Mouse (Mus musculus): ENCODE measurements around the gene Pde11a.
A peak's percentile ranks its signal among the peaks of the same experiment; 100 is the strongest.

Gene Pde11a

DNA sequence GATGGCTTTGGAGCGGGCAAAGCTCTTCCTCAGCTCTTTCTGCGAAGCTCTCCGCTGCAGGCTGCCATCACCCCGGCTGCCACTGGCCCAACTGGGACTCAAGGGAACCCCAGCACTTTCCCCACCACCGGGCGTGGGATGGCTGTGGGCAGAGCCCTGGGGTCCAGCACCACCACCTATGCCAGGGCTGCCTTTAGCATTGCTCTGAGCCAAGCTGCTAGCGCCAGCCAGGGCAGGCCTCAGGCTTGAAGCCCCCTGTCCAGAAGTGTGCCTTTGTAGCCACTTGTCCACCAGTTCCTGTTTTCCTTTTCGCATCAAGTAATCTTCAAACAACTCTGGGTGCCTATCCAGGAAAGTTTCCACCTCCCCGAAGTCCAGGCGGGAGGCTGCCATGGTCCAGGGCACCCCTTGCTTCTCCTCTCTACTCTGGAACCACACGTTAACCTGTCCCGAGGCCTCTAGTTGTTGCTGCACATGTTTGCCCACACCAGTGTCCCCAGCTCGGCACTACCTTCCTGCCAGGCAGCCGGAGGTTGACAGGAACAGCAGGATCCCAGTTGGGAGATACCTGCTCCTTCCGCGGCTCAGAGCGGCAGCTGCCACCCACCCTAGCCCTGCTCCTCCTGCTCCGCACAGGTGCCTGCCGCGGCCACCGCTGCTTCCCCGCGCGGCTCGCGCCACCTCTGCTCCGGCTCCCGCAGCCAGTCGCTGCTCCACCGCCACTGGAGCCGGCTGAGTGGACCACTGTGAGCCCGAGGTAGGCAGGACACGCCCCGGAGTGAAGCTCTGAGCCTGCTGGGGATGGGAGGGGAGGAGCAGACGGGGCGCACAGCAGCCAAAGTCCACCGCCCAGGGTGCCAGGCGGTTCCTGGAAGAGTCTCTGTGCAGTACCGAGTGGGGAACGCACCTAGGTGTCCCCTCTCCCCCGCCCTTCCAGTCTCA lies at the start of gene Pde11a:
Gene Pde11a, minus strand, starts transcription at position 560 of the 942 bp plus-strand sequence.
- no peak for DNase-seq (ENCODE audit: extremely low read depth, insufficient read length, low spot score)

DNA sequence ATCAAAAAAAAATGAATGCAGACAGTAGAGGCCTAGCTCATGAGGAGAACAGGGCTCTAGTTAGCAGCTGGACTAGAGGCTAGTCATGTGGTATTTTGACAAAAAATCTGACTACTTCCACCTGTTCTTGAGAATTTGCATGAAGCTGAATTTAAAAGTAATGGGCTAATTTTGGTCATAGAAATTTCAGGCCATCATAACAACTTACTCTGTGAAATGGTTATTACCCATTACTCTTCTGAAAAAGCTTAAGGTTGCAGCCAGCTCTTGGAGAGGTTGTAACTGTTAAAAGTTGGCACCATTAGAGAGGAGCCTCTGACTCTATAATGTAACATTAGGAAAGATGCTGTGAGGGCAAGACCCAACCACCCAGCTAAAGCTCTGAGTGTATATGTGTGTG lies 48.0 kb upstream of the Pde11a start:
- no peak for DNase-seq (ENCODE audit: extremely low read depth, insufficient read length, low spot score)

DNA sequence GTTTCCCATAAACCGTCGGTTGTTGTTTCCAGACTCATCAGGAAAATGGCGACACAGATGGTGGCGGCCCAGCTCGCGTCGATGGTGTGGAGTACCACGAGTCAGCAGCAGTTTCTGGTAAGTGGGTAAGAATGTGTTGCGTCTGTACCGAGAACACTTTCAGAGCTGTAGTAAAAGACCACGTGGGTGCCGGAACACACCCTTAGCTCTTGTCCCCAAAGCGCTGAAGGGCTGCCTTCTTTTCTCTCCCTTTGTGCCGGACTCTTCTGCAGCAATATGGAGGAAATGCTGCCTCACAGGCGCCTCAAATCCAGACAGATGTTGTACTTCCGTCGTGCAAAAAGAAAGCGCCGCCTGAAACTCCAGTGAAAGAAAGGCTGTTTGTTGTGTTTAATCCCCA lies 40.1 kb upstream of the Pde11a start:
- no peak for DNase-seq (ENCODE audit: extremely low read depth, insufficient read length, low spot score)

DNA sequence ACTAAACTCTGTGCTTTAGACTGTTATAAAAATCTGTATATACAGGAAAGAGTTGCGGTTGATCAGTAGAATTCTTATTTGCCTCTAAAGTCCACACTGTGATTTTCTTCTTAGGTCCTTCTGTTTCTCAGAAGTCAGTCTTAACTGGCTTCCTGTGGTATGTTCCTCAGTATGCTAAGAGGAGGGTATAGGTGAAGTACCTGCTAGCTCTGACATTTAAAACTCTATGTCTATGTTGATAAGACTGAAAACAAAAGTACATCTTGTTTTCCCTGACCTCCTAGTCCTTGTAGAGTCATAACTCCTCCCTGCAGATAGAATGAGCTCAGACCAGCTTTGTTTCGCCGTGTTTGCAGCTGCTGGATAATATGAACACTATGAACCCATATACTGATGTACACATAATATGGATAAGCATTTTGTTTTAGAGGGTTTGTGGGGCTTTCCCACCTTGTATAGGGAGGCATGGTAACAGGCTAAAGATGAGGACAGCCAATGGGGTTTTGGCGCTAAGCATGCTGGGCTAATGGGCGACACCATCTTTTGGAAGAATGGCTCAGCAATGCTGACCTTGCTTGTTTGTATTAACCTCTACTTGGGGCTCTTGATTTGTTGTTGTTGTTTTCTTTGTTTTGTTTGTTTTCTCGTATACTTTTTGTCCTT lies 36.1 kb upstream of the Pde11a start:
- no peak for DNase-seq (ENCODE audit: extremely low read depth, insufficient read length, low spot score)

DNA sequence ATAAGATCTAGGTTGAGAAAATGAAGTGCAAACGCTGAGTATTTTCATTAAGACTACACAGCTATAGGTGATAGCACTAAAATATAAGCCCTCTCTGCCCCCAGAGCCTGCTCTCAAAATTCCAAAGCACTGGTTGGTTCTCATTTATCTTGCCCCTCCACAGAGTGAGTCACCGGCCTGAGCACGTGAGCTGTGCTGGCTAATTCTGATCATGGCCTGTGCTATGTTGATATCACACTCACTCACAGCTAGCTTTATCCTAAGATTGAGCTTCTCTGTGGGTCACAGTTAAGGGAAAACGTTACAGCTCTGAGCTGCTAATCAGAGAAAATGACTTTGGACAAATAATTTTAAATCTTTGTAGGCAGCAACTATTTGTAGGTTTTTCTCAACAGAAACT lies 33.7 kb upstream of the Pde11a start:
- DNase-seq (ENCODE audit: extremely low read depth, insufficient read length, low spot score) = no peak

DNA sequence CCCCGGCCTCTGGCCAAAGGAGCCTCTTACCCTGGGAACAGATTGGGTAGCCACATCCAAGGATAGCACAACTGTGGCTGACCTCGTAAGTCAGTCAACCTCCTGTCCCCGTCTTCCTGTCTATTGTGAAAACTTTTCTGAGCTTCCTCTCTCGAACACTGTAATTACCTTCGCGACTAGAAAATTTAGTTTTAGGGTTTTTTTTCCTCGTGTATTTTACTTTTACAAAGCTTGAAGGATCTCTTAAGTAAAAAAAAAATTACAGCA lies 32.0 kb upstream of the Pde11a start:
- no peak for DNase-seq (ENCODE audit: extremely low read depth, insufficient read length, low spot score)

DNA sequence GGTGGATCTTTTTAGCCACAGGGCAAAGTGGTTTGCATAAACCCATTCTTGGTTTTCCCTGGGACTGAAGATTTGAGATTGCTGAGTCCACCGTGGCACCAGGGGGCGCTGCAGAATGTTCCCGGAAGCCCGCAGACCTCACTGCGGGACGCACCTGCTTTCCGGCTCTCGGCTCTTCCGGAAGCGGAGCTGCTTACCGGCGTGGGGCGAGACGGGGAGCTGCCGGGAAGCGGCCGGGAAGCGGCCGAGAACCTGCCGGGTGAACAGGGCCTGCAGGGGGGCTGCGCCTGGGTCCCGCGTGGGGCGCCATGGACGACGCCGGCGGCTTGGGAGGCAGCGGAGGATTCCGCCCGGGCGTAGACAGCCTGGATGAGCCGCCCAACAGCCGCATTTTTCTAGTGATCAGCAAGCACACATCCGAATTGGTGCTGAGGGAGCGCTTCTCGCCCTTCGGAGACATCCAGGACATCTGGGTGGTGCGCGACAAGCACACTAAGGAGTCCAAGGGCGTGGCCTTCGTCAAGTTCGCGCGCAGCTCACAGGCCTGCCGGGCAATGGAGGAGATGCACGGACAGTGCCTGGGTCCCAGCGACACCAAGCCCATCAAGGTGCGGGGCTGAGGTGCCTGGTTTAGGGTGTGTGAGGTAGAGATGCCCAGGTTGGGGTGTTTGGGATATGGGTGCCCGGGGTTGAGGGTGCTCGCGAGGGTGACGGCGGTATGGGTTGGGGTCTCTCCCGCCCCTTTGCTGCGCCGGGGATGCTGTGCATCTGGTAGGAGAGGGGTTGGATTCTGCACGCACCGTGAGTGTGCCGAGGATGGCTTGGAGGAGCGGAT lies 31.5 kb upstream of the Pde11a start, which contains the start of gene Rbm45:
Gene Rbm45, plus strand, starts transcription at position 164 of the 835 bp plus-strand sequence.
- DNase-seq (ENCODE audit: extremely low read depth, insufficient read length, low spot score) = peak; percentile 85

DNA sequence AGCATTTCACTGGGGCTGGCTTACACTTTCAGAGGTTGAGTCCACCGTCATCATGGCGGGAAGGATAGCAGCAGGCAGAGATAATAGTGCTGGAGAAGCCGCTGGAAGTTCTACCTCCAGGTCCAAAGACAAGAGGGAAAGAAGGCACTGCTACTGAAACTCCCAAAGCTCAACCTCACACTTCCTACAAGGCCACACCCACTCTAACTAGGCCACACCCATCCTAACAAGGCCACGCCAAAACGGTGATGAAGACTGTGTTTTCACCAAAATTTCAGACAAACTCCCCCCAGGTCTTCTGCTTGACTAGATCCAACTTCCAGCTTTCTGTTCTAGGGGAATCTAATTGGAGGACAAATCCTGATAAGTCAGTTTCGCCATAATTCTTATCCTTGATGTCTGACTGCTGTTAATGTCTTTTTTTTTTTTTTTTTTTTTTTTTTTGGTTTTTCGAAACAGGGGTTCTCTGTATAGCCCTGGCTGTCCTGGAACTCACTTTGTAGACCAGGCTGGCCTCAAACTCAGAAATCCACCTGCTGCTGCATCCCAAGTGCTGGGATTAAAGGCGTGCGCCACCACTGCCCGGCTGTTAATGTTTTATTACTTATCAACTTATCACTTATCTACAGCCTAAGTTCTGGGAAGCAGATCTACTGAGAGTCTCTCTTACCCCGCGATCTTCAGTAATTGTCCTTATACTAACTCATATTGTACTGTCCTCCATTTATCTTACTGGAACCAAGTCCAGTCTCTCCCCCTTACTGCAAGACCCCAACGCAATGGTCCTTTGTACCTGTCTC lies 30.5 kb upstream of the Pde11a start:
- DNase-seq (ENCODE audit: extremely low read depth, insufficient read length, low spot score) = no peak

DNA sequence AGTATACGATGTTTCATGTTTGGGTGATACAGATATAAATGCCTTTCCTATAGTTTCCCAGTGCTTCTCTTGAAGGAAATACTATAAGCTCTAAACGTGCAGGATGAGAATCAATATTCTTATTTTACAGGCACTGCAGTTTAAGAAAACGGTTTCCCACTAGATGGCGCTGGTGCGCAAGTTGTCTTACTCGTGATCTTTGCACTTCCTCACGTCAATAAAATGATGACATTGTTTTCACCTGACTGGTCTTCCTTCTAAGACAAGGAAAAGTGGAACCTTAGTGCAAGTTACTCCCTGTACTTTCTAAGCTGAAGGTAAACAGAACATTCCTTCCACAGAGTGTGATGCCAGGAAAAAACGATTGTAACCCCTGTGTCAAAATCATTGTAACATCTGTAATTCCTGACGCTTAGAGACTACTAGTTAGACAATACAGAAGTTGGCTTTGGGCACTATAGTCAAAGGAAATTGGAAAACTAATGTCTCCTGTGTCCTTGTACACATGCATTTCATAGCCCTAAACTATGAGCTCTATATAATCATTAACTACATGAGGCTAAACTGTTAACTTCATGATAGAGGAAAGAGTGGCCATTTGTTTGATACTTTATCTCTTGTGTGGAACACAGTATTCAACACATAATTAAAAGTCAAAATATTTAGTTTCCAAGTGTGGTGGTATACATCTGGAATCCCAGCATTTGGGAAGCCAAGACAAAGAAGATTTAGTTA lies 28.8 kb upstream of the Pde11a start:
- no peak for DNase-seq (ENCODE audit: extremely low read depth, insufficient read length, low spot score)

DNA sequence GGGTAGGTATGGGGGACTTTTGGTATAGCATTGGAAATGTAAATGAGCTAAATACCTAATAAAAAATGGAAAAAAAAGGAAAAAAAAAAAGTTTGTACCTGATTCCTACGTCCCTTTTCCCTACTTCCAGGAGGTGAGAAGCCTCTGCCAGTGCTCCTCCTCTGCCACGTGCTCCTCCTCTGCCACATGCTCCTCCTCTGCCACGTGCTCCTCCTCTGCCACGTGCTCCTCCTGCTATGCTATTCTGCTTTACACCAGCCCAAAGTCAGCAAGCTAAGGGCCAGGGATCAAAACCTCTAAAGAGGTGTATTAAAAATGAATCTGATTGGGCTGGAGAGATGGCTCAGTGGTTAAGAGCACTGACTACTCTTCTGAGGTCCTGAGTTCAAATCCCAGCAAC lies 27.2 kb upstream of the Pde11a start:
- no peak for DNase-seq (ENCODE audit: extremely low read depth, insufficient read length, low spot score)

DNA sequence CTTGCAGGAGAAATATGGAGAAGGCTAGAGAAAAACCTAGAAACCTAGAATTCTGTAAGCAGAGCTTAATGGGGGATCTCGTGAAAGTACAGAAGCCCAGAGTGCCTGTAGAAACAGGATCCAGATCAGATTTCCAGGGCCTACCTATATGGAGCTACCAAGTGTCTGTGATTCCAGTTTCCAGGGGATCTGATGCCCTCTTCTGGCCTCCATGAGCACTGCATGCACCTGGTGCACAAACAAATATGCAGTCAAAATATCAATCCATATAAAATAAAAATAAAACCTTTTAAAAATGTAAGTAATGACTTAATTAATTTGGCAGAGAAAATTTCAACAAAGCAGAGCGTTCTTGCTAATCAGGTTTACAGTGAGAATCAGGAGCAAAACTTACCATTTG lies 23.5 kb upstream of the Pde11a start:
- no peak for DNase-seq (ENCODE audit: extremely low read depth, insufficient read length, low spot score)

DNA sequence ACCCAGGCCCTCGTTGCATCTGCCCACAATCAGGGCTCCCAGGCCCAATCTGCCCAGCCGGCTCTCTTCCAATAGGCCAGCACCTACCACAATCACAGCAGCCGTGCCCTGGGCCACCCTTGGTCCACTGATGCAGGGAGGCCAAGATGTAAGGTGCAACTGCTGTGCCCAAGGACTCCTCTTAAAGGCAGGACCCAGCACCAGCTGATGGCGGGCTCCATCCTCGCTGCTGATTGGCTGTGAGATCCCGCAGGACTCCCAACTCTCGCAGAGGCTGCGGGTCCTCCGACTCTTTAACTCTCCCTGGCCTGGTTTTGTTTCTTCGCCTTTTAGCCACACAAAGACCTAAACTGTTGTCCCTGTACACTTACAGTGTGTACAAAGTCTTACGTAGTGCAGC lies 21.7 kb upstream of the Pde11a start, which contains the start of gene Cyct:
Gene Cyct, minus strand, starts transcription at position 225 of the 400 bp plus-strand sequence.
- DNase-seq (ENCODE audit: extremely low read depth, insufficient read length, low spot score) = no peak

DNA sequence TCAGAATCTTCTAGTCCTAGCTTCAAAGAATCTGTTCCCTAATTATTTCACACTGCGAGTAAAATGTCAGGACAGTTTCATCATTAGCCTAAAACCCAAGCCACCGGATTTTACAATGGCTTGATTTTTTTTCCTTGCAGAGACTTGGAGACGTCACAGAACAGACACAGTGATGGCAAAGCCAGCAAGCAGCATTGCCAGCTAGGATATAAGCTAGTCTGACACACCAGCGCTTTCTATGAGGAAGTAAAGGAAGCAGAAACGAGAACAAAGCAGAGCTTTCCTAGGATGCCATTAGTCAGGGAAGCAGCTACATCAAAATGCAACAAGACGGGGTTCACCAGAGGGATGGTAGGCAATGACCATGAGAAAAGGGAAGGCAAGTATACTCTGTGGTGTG lies 9.3 kb upstream of the Pde11a start:
- no peak for DNase-seq (ENCODE audit: extremely low read depth, insufficient read length, low spot score)

DNA sequence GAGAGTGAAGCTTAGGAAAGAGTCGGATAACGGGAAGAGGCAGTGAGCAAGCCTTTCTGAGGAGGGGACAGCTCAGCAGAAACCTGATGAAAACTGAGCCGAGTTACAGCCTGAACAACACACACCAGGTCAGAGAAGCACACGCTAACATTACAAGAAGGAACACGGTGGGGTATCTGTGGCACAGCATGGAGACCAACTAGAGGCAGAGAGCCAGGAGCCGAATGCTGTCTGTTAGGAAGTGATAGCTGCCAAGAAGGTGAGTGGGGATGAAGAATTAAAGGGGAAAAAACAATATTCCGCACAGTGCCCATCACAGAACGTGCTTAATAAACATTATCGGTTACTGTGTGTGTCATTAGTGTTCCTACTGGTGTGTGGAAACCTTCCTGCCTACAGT lies 3.6 kb upstream of the Pde11a start:
- DNase-seq (ENCODE audit: extremely low read depth, insufficient read length, low spot score) = no peak

DNA sequence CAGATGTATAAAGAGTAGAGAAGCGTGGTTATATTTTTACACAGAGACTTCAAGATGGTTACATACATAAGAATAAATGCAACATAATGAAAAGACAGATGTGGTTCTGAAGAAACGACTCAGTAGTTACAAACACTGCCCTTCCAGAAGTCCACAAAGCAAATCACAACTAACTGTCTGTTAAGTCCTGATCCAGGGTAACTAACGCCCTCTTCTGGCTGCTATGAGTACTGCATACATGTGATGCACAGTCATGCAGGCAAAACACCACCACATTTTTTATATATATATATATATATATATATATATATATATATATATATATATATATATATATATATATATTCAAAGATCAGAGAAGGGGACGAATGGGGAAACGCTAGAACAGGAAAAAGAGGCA lies 4.0 kb downstream of the Pde11a start:
- DNase-seq (ENCODE audit: extremely low read depth, insufficient read length, low spot score) = no peak

DNA sequence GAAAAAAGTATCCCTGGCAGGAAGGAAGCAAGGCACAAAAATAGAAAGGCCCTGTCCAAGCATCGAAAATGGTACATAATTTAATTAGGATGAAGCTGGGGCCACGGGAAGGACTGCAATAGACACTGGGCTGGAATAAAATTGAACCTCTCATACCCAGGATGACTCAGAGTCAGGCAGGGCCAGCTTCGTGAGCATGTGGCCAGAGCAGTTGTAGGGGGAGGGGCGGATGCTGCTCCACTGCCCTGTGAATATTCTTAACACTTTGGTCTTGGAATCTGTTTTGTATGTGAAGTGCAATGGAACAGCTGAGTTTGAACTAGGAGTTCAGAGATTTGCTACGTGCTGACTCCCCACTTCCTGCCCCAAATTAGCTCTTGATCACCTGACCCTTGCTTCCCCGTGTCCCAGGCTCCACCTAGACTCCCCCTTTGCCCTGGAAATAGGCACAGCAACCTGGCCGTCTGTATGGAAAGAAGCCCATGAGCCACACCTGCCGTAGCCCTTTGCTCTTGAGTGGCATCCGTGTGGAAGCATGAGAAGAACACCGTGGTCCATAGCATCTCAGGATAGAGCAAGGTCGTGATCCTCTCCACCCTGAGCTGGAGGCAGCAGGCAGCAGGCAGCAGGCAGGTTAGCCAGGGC lies 6.3 kb downstream of the Pde11a start:
- peak; percentile 10 for DNase-seq (ENCODE audit: extremely low read depth, insufficient read length, low spot score)

DNA sequence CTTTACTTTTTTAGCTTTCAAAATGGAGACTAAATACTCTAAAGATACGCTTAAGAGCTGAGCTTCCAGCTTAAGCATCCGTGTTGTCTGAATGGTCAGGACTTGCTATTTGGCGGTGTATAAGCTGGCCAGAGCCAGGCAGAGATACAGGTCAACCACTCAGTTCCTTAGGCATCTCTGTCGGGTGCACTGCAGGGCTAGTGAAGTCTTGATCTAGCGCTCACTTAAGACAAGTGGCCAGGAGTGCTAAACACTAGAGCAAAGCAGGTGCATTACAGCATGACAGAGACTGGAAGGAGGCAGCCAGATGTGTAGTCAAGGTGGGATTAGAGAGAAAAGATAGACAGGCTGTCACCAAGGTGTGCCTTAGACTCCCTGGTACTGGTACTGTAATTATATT lies 8.5 kb downstream of the Pde11a start:
- DNase-seq (ENCODE audit: extremely low read depth, insufficient read length, low spot score) = no peak

DNA sequence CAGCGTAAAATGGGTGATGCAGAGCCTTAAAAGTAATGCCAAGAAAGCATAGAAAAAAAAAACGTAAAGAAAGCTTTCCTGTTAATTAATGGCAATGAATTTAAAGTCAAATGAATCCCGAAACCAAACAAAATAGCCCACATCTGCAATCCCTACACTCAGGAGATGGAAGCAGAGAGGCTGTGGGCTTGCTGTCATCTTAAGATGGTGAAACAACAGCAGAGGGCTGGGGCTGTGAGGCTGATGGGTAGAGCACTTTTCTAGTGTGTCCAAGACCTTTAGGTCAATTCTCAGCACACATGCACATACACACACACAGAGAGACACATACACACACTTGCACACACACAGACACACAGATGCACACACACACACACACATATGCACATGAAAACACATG lies 12.4 kb downstream of the Pde11a start:
- DNase-seq (ENCODE audit: extremely low read depth, insufficient read length, low spot score) = no peak

DNA sequence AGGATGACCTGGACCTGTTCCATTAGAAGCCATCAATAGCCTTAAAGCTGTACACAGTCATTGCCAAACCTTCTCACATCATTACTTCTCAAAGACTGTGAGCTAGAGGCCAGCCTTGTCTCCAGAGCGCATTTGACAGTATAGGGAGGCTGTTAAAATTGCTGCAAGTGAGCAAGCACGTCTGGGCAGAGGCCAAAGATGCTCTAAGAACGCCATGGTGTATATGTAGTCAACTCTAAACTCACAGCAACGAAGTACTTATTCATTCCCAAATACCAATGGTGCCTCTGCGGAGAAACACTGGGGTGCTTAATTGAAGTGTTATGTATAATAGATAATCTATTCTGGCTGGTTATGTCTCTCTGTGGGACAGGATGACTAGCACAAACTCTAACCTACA lies 14.1 kb downstream of the Pde11a start:
- DNase-seq (ENCODE audit: extremely low read depth, insufficient read length, low spot score) = no peak
